Mouse (Mus musculus): ENCODE results near the gene Yaf2. TPM values are rescaled to one million over a fixed set of nuclear protein-coding genes. Genes with fewer than 3 reads are reported as not detected.

Yaf2 gene
- polyA plus RNA-seq, 1 experiment from 2014 or later, result 117 TPM

DNA sequence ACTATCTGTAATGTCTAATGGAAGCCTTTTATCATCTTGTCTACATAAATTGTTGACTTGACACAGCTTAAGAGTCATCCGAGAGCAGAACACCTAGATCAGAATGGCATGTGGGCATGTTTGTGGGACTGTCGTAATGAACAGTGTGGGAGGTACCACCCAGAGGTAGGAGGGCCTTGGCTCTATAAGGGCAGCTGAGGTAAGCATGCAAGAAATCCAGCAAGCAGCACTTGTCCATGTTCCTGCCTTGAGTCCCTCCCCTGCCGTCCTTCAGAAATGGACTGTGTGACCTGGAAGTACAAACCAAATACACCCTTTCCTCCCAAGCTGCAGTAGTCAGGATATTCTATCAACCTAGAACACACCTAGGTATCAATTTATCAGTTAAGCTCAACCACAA, 71.5 kb downstream of the Yaf2 start:
- Histone ChIP-seq H3K9me3 (ENCODE audit: control insufficient read depth, low read length) (no peaks in the 10 kb centered on the region), H3K4me3 (replicated peaks; ENCODE audit: low read length) (no peak overlapping the region), H3K27me3 (replicated peaks; ENCODE audit: control insufficient read depth, insufficient read depth, low read length) (no peaks in the 10 kb centered on the region), H3K36me3 (ENCODE audit: control insufficient read depth, insufficient read depth) (no peaks in the 10 kb centered on the region), H3K4me2 (ENCODE audit: low read length) (no peak overlapping the region), H3K27ac (ENCODE audit: low read length) (no peak overlapping the region), H3K4me1 (replicated peaks; ENCODE audit: control insufficient read depth, insufficient read depth, low read length) (0 out of 2 replicates have a peak, but pooled peaks cover 3% of the 10 kb centered on the region), H3K9ac (replicated peaks; ENCODE audit: low read depth, low read length) (no peak overlapping the region)
- WGBS, result 82% methylated on average over 3 of the region's 3 CpGs
- ATAC-seq, result no peak

DNA sequence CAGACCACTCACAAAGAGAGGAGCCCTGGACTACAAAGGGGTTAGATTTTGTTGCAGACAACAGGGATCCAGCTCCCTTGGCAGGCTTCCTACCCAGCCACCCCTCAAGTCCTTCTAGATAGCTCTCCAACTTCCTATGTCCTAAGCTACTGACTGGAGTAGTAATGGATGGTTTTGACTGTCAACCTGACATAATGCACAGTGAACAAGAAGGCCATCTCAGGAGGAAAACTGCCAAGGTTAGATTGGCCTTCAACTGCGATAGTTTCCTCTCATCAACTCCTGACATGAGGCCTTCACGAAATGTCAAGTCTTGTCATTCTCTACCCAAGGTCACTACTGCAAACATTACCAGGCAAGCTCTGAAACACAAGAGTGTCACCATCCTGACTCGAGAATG, 72.5 kb downstream of the Yaf2 start:
- 94% methylated on average over 3 of the region's 3 CpGs for WGBS
- Histone ChIP-seq H3K27me3 (replicated peaks; ENCODE audit: control insufficient read depth, insufficient read depth, low read length) (no peaks in the 10 kb centered on the region), H3K27ac (ENCODE audit: low read length) (no peak overlapping the region), H3K4me2 (ENCODE audit: low read length) (no peak overlapping the region), H3K9me3 (ENCODE audit: control insufficient read depth, low read length) (no peaks in the 10 kb centered on the region), H3K4me1 (replicated peaks; ENCODE audit: control insufficient read depth, insufficient read depth, low read length) (0 out of 2 replicates have a peak, but pooled peaks cover 3% of the 10 kb centered on the region), H3K4me3 (replicated peaks; ENCODE audit: low read length) (no peak overlapping the region), H3K36me3 (ENCODE audit: control insufficient read depth, insufficient read depth) (no peaks in the 10 kb centered on the region), H3K9ac (replicated peaks; ENCODE audit: low read depth, low read length) (no peak overlapping the region)
- no peak for ATAC-seq

DNA sequence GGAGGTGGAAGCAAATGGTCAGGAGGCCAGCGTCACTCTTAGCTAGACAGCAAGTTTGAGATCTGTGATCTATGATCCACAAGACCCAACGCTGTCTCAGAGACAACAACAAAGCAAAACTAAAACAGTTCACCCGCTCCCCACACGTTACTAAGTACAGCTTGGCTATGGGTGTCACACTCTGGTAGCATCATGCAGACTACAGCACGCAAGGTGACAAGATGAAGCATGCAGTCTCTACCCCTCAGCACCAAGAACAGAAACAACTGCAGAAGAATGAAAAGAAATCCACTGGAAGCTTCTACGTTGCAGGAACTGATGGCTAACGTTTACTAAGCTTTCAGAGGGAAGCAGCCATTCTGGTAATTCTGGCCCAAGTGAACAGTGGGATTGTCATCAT, 73.2 kb downstream of the Yaf2 start:
- Histone ChIP-seq H3K4me2 (ENCODE audit: low read length) (no peak overlapping the region), H3K27ac (ENCODE audit: low read length) (no peak overlapping the region), H3K4me3 (replicated peaks; ENCODE audit: low read length) (no peak overlapping the region), H3K4me1 (replicated peaks; ENCODE audit: control insufficient read depth, insufficient read depth, low read length) (0 out of 2 replicates have a peak, but pooled peaks cover 3% of the 10 kb centered on the region), H3K9ac (replicated peaks; ENCODE audit: low read depth, low read length) (no peak overlapping the region), H3K9me3 (ENCODE audit: control insufficient read depth, low read length) (no peaks in the 10 kb centered on the region), H3K27me3 (replicated peaks; ENCODE audit: control insufficient read depth, insufficient read depth, low read length) (no peaks in the 10 kb centered on the region), H3K36me3 (ENCODE audit: control insufficient read depth, insufficient read depth) (no peaks in the 10 kb centered on the region)
- WGBS, result 85% methylated on average over 7 of the region's 7 CpGs
- no peak for ATAC-seq

DNA sequence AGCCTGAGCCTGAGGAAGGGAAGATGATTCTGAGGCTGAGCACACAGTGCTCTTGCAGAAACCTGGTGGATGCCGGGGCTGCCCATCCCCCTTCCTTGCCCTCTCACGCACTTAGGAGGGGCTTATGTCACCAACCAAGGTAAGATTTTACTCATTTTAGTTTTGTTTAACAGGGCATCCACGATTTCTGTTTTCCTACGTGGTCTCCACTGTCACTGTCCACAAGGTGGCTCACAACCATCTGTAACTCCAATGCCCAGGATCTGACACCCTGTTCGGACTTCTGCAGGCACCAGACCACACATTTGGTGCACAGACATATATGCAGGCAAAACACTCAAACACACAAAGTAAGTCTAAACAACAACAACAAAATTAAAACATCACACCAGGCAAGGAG, 73.9 kb downstream of the Yaf2 start:
- no peak overlapping the region for H3K4me2 ChIP-seq (ENCODE audit: low read length)
- H3K4me1 ChIP-seq (replicated peaks; ENCODE audit: control insufficient read depth, insufficient read depth, low read length), result 0 out of 2 replicates have a peak, but pooled peaks cover 3% of the 10 kb centered on the region
- no peaks in the 10 kb centered on the region for H3K36me3 ChIP-seq (ENCODE audit: control insufficient read depth, insufficient read depth)
- H3K9ac ChIP-seq (replicated peaks; ENCODE audit: low read depth, low read length), result no peak overlapping the region
- no peak overlapping the region for H3K27ac ChIP-seq (ENCODE audit: low read length)
- H3K9me3 ChIP-seq (ENCODE audit: control insufficient read depth, low read length), result no peaks in the 10 kb centered on the region
- ATAC-seq, result no peak
- H3K27me3 ChIP-seq (replicated peaks; ENCODE audit: control insufficient read depth, insufficient read depth, low read length), result no peaks in the 10 kb centered on the region
- no peak overlapping the region for H3K4me3 ChIP-seq (replicated peaks; ENCODE audit: low read length)
- WGBS, result 64% methylated on average over 5 of the region's 5 CpGs

DNA sequence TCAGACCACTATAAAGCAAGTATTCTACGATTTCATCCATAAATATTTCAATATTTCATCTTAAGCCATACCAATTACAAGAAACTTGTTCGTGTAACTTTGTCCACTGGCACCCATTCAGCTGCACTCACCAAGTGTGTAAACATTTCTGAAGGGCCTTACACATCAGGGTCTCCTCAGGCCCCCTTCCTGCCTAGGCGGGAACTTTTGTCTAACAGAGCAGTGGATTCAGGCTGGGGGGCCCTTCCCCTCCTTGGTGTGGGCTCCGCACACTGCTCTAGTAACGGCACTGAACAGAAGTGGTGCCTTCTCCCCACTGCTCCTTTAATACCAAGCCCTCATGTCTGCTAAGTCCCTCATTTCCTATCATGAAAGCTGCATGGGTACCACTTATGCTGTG, 74.5 kb downstream of the Yaf2 start:
- H3K27ac ChIP-seq (ENCODE audit: low read length), result no peak overlapping the region
- peaks cover 3% of the 10 kb centered on the region; the same call in 1 of the 2 replicates for H3K36me3 ChIP-seq (ENCODE audit: control insufficient read depth, insufficient read depth)
- H3K4me2 ChIP-seq (ENCODE audit: low read length), result no peak overlapping the region
- ATAC-seq, result no peak
- no peak overlapping the region for H3K4me3 ChIP-seq (replicated peaks; ENCODE audit: low read length)
- 0 out of 2 replicates have a peak, but pooled peaks cover 3% of the 10 kb centered on the region for H3K4me1 ChIP-seq (replicated peaks; ENCODE audit: control insufficient read depth, insufficient read depth, low read length)
- no peaks in the 10 kb centered on the region for H3K9me3 ChIP-seq (ENCODE audit: control insufficient read depth, low read length)
- H3K9ac ChIP-seq (replicated peaks; ENCODE audit: low read depth, low read length), result no peak overlapping the region
- H3K27me3 ChIP-seq (replicated peaks; ENCODE audit: control insufficient read depth, insufficient read depth, low read length), result no peaks in the 10 kb centered on the region
- 78% methylated on average over 5 of the region's 5 CpGs for whole genome bisulfite sequencing

DNA sequence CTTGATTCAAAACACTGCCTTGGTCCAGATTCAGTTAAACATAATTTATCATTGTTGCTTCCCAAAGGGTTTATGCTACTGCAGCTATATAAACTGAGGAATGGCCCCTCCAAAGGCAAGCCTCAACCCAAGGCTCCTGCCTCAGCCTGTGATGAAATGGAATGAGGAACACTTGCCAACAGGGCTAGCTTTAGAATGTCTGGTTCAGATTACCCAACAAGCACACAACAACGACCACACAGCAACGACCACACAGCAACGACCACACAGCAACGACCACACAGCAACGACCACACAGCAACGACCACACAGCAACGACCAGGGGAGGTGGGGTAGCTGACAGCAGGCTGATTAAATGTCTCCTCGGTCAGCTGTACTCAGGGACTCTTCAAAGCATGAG, 76.8 kb downstream of the Yaf2 start:
- H3K4me1 ChIP-seq (replicated peaks; ENCODE audit: control insufficient read depth, insufficient read depth, low read length), result no peaks in the 10 kb centered on the region
- H3K36me3 ChIP-seq (ENCODE audit: control insufficient read depth, insufficient read depth), result peaks cover 10% of the 10 kb centered on the region; the same call in 1 of the 2 replicates
- H3K9me3 ChIP-seq (ENCODE audit: control insufficient read depth, low read length), result 0 out of 2 replicates have a peak, but pooled peaks cover 3% of the 10 kb centered on the region
- no peak overlapping the region for H3K4me3 ChIP-seq (replicated peaks; ENCODE audit: low read length)
- H3K4me2 ChIP-seq (ENCODE audit: low read length), result no peak overlapping the region
- H3K27ac ChIP-seq (ENCODE audit: low read length), result no peak overlapping the region
- ATAC-seq, result no peak
- no peaks in the 10 kb centered on the region for H3K27me3 ChIP-seq (replicated peaks; ENCODE audit: control insufficient read depth, insufficient read depth, low read length)
- no peak overlapping the region for H3K9ac ChIP-seq (replicated peaks; ENCODE audit: low read depth, low read length)
- WGBS, result 71% methylated on average over 8 of the region's 8 CpGs

DNA sequence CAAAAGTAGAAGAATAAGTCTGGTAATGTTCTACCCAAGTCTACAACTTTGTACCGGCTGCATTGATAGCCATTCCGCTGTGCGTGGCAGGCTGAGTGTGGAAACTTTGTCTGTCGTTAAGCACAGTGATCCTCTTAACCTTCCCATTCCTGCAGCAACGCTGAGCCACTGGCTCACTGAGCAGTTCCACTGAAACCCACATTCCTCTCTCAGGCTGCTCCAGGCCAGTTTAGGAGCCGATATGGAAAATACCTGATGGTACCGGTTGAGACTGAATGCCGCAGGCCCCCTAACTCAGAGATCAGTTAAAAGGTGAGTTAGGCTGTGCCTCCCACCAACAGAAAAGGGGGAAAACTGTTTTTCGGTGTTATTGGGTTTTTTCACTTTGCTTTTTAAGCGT, 81.4 kb downstream of the Yaf2 start:
- Histone ChIP-seq H3K27me3 (replicated peaks; ENCODE audit: control insufficient read depth, insufficient read depth, low read length) (no peaks in the 10 kb centered on the region), H3K4me2 (ENCODE audit: low read length) (no peak overlapping the region), H3K27ac (ENCODE audit: low read length) (no peak overlapping the region), H3K36me3 (ENCODE audit: control insufficient read depth, insufficient read depth) (peaks cover 10% of the 10 kb centered on the region; the same call in 1 of the 2 replicates), H3K4me1 (replicated peaks; ENCODE audit: control insufficient read depth, insufficient read depth, low read length) (no peaks in the 10 kb centered on the region), H3K9ac (replicated peaks; ENCODE audit: low read depth, low read length) (no peak overlapping the region), H3K4me3 (replicated peaks; ENCODE audit: low read length) (no peak overlapping the region), H3K9me3 (ENCODE audit: control insufficient read depth, low read length) (0 out of 2 replicates have a peak, but pooled peaks cover 3% of the 10 kb centered on the region)
- 85% methylated on average over 10 of the region's 10 CpGs for WGBS
- no peak for ATAC-seq

DNA sequence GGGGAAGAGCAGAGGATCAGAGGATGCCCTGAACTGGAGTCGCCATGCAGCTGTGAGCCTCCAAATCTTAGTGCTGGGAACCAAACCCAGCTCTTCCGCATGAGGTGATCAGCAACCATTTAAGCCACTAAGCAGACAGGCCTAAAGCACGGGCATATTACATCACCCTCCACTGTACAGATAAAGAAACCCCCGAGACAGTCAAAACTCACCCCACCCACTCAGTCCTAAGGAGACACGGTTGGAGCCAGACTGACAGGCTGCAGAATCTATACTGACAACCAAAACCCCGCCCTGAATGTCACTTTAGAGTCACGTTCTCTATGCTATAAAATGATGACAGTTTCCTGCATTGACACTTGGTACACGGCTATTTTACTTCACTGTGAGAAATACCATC, 83.6 kb downstream of the Yaf2 start:
- H3K9me3 ChIP-seq (ENCODE audit: control insufficient read depth, low read length), result 0 out of 2 replicates have a peak, but pooled peaks cover 3% of the 10 kb centered on the region
- no peak overlapping the region for H3K4me2 ChIP-seq (ENCODE audit: low read length)
- no peaks in the 10 kb centered on the region for H3K27me3 ChIP-seq (replicated peaks; ENCODE audit: control insufficient read depth, insufficient read depth, low read length)
- no peak overlapping the region for H3K4me3 ChIP-seq (replicated peaks; ENCODE audit: low read length)
- no peak overlapping the region for H3K9ac ChIP-seq (replicated peaks; ENCODE audit: low read depth, low read length)
- no peak for ATAC-seq
- H3K27ac ChIP-seq (ENCODE audit: low read length), result no peak overlapping the region
- H3K4me1 ChIP-seq (replicated peaks; ENCODE audit: control insufficient read depth, insufficient read depth, low read length), result no peaks in the 10 kb centered on the region
- peaks cover 10% of the 10 kb centered on the region; the same call in 1 of the 2 replicates for H3K36me3 ChIP-seq (ENCODE audit: control insufficient read depth, insufficient read depth)
- WGBS, result 78% methylated on average over 8 of the region's 8 CpGs

DNA sequence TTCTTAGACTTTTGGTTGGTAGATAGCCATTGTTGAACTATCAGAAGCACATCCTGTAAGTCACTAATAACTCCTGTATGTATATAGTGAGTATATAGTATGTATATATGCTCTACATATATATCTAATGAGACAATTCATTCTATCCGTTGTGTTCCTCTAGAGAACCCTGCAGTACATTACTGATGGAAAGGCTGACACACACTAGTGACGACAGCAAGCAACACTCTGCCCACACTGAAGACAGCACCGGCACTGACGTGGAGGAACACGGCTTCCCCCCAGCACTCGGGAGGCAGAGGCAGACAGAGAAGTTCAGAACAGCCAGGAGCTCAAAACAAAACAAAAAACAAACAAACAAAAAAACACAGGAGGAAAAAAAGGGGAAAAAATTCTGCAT, 84.3 kb downstream of the Yaf2 start:
- H3K36me3 ChIP-seq (ENCODE audit: control insufficient read depth, insufficient read depth), result peaks cover 8% of the 10 kb centered on the region; the same call in 1 of the 2 replicates
- no peak overlapping the region for H3K9ac ChIP-seq (replicated peaks; ENCODE audit: low read depth, low read length)
- no peak overlapping the region for H3K27ac ChIP-seq (ENCODE audit: low read length)
- 0 out of 2 replicates have a peak, but pooled peaks cover 3% of the 10 kb centered on the region for H3K9me3 ChIP-seq (ENCODE audit: control insufficient read depth, low read length)
- H3K4me3 ChIP-seq (replicated peaks; ENCODE audit: low read length), result no peak overlapping the region
- no peak overlapping the region for H3K4me2 ChIP-seq (ENCODE audit: low read length)
- H3K27me3 ChIP-seq (replicated peaks; ENCODE audit: control insufficient read depth, insufficient read depth, low read length), result no peaks in the 10 kb centered on the region
- no peaks in the 10 kb centered on the region for H3K4me1 ChIP-seq (replicated peaks; ENCODE audit: control insufficient read depth, insufficient read depth, low read length)
- WGBS, result 88% methylated on average over 6 of the region's 6 CpGs
- no peak for ATAC-seq
